Mouse (Mus musculus) embryonic facial prominence, embryonic 12.5 days (tissue): Measurements from ENCODE around the gene Fxyd4. TPM values are rescaled to one million over a fixed set of nuclear protein-coding genes. Genes with fewer than 3 reads are reported as not detected.

Source experiments
- ATAC-seq: fragments of 200-750 bp; cut with Nextera tagmentation; 2 replicates; pipeline ENCODE4 v1.8.0; 2017; ENCODE audit not compliant: insufficient number of reproducible peaks, insufficient read depth, low FRiP score, low TSS enrichment
- H3K27ac ChIP-seq: fragments of 300-500 bp; sonication (generic); 2 replicates; pipeline ENCODE4 v1.5.1; 2016; ENCODE audit warnings: mild to moderate bottlenecking
- H3K27me3 ChIP-seq: fragments of 300-500 bp; sonication (generic); 2 replicates; pipeline ENCODE4 v1.6.1; 2016; ENCODE audit warnings: mild to moderate bottlenecking, moderate library complexity
- H3K36me3 ChIP-seq: fragments of 300-500 bp; sonication (generic); 2 replicates; pipeline ENCODE4 v1.6.1; 2016; ENCODE audit warnings: mild to moderate bottlenecking
- H3K4me1 ChIP-seq: fragments of 300-500 bp; sonication (generic); 2 replicates; pipeline ENCODE4 v1.6.1; 2016
- H3K4me2 ChIP-seq: fragments of 300-500 bp; sonication (generic); replicated peaks from 2 replicates; pipeline ENCODE4 v1.6.1; 2016; ENCODE audit warnings: mild to moderate bottlenecking, moderate library complexity
- H3K4me3 ChIP-seq: fragments of 300-500 bp; sonication (generic); 2 replicates; pipeline ENCODE4 v1.5.1; 2016; ENCODE audit warnings: mild to moderate bottlenecking
- H3K9ac ChIP-seq: fragments of 300-500 bp; sonication (generic); 2 replicates; pipeline ENCODE4 v1.6.1; 2016; ENCODE audit warnings: mild to moderate bottlenecking, moderate library complexity
- H3K9me3 ChIP-seq: fragments of 300-500 bp; sonication (generic); 2 replicates; pipeline ENCODE4 v1.6.1; 2016; ENCODE audit warnings: mild to moderate bottlenecking, moderate library complexity
- WGBS: fragments of 180-500 bp; shearing (Covaris S2); methylation state at CpG from one replicate; pipeline ENCODE4 v1.1.7; 2016; 5-methylcytosine and 5-hydroxymethylcytosine counted together
- polyA plus RNA-seq: library from polyadenylated mRNA; unstranded; fragments of >200 nt; fragmentation: Nextera tagmentation; extraction: Ambion mirVana; gene quantifications from 2 replicates; pipeline ENCODE4 v1.2.1, GENCODE M21; 2016

The Fxyd4 gene
- polyA plus RNA-seq, 1 experiment from 2014 or later, result 2.2 TPM

DNA sequence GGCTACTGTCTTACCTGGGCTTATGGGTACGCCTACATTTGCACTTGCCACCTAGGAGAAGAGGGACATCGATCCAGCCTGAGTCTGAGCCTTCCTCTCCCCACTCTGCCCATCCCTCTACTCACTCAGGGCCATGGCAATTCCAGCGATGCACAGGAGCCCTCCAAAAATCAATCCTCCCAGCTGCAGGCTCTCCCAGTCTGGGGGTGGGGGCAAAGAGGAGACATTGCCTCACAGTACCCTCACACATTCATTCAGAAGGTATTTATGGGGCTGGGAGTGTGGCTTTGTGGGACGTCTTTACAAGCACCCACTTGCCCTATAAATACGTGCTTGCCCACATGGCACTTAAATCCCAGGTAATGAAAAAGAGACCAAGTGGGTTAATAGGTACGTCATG is 3.2 kb downstream of the Fxyd4 start:
- no peaks in the 10 kb centered on the region for H3K4me1 ChIP-seq
- H3K27ac ChIP-seq, result no peak overlapping the region
- no peak overlapping the region for H3K4me2 ChIP-seq
- WGBS, result 89% methylated on average over 6 of the region's 6 CpGs
- ATAC-seq, result no peak
- peaks cover 9% of the 10 kb centered on the region; the same call in 1 of the 2 replicates for H3K36me3 ChIP-seq
- no peaks in the 10 kb centered on the region for H3K9me3 ChIP-seq
- H3K4me3 ChIP-seq, result no peak overlapping the region
- no peak overlapping the region for H3K9ac ChIP-seq
- H3K27me3 ChIP-seq, result no peaks in the 10 kb centered on the region

DNA sequence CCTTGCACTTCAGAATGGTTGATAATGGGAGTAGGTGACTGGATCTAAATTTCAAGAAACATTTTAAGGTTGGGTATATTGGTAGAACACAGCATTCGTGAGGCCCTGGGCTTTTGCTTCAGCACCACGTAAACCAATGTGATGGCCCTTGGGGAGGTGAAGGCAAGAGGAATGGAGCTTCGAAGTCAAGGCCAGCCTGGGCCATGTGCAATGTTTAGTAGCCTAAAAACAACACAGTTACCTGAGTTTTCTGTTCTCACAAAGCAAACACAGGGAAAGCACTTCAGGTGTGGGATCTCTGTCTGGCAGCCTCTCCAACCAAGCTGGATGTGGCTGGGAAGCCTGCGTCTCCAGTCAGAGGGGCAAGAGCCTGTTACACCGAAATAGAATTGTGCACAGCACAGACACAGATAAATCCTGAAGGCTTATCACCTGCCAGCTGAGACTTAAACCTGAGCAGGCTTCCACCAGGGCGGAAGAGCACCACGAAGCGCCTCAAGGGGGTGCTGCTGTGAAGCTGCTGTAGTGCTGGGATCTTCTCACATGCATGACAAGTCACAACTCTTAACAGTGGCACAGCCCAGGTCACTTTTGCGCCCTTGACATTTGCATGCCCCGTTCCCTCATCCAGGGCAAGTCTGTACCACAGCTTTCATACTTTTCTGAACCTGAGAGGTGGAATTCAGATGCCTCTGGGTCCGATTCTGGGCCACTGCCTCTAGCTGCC is 5.0 kb downstream of the Fxyd4 start:
- WGBS, result 58% methylated on average over 11 of the region's 11 CpGs
- Histone ChIP-seq H3K9ac (no peak overlapping the region), H3K4me2 (no peak overlapping the region), H3K27ac (no peak overlapping the region), H3K4me1 (no peaks in the 10 kb centered on the region), H3K27me3 (no peaks in the 10 kb centered on the region), H3K4me3 (no peak overlapping the region), H3K9me3 (no peaks in the 10 kb centered on the region), H3K36me3 (peaks cover 22% of the 10 kb centered on the region)
- no peak for ATAC-seq

DNA sequence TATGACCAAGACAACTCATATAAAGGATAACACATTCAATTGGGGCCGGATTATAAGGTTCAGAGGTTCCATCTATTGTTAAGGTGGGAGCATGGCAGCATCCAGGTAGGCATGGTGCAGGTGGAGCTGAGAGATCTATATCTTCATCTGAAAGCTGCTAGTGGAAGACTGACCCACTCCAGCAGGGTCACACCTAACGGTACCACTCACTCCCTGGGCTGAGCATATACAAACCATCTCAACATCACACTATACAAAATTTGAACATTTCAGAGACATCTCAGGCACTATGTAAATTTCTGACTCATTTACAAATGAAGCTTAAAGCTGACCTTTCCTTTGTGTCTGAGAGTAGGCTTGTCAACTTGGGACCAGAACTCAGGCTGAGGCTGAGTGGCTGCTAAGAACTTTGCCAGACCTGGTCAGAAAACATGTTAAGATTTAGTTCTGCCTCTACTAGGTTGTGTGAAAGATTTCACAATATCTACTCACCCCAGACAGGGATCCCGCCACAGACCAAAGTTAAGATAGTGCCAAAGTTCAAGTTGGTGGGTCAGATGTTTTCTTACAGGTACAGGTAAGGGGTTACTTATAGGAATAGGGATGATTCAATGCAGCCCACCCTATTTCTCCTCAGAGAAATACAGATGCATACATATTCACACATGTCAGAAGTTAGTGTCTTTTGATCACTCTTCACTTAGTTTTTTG is 7.4 kb downstream of the Fxyd4 start:
- no peak overlapping the region for H3K4me2 ChIP-seq
- H3K27ac ChIP-seq, result no peak overlapping the region
- no peaks in the 10 kb centered on the region for H3K9me3 ChIP-seq
- peaks cover 39% of the 10 kb centered on the region for H3K36me3 ChIP-seq
- no peak overlapping the region for H3K9ac ChIP-seq
- H3K4me3 ChIP-seq, result no peak overlapping the region
- H3K4me1 ChIP-seq, result no peaks in the 10 kb centered on the region
- no peak for ATAC-seq
- 95% methylated on average over 3 of the region's 3 CpGs for WGBS
- H3K27me3 ChIP-seq, result no peaks in the 10 kb centered on the region

DNA sequence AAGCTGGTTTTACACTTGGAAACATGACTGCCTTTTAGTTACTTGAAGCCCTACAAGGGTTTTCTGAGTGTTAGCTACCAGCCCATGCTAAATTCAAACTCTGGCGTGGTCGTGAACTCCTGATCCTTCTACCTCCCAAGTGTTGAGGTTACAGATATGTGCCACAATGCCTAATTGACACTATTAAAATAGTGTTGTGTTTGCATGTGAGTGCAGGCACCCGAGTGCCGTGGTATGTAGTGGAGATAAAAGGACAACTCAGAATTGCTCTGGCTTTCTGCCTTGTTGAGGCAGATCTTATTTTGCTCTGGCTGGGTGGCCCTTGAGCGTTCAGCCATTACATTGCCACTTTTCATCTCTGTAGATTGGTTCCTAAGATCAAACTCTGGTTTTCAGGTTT is 8.7 kb downstream of the Fxyd4 start:
- Histone ChIP-seq H3K36me3 (peaks cover 39% of the 10 kb centered on the region), H3K4me3 (no peak overlapping the region), H3K9me3 (no peaks in the 10 kb centered on the region), H3K9ac (no peak overlapping the region), H3K27ac (no peak overlapping the region), H3K4me1 (no peaks in the 10 kb centered on the region), H3K27me3 (no peaks in the 10 kb centered on the region), H3K4me2 (no peak overlapping the region)
- ATAC-seq, result no peak
- WGBS, result 84% methylated on average over 5 of the region's 5 CpGs

DNA sequence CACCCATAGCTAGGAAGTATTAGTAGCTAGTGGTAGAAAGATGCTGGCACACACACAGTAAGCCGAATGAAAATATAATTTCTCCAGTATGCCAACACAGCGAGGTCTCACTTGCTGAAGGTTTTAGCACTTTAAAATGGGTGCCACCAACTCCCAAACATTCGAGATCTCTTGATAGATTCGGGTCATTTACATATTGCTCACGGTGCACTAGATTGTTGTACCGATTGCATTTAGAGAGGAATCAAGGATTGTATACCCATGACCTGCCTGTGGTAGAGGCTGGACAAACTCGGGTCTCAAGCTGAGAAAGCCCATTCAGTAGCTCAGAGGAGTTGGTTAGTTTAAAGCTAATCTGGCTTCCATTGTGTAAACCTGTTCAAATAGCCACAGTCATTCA is 9.5 kb downstream of the Fxyd4 start:
- ATAC-seq, result no peak
- WGBS, result 93% methylated on average over 7 of the region's 7 CpGs

DNA sequence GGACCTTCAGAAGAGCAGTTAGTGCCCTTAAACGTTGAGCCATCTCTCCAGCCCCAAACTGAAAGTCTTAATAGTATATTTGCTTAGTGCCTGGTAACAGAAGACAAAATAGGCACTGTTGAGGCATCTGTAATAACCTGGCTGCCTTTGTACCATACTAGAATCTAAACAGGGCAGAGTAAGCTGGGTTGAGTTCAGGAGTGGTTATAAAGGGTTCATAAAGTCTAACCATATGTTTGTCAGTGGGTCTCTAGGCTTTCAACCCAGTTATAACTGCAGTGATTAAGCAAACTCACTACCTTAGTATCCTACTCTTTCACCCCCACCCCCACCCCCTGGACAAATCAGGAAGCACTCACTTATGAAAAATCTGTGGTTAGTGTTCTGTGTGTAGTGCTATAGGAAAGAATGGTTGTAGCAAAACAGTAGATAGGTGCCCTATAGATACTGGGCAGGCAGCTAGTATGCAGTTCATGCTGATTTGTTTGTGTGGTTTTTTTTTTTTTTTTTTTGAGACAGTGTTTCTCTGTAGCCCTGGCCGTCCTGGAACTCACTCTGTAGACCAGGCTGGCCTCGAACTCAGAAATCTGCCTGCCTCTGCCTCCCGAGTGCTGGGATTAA is 10.5 kb downstream of the Fxyd4 start:
- WGBS, result 75% methylated on average over 4 of the region's 4 CpGs
- ATAC-seq, result no peak
- H3K27ac ChIP-seq, result no peak overlapping the region
- H3K9me3 ChIP-seq, result no peaks in the 10 kb centered on the region
- no peaks in the 10 kb centered on the region for H3K27me3 ChIP-seq
- no peak overlapping the region for H3K4me3 ChIP-seq
- no peaks in the 10 kb centered on the region; the same call in 1 of the 2 replicates for H3K4me1 ChIP-seq
- no peak overlapping the region for H3K4me2 ChIP-seq
- H3K9ac ChIP-seq, result no peak overlapping the region
- peaks cover 42% of the 10 kb centered on the region for H3K36me3 ChIP-seq

More for the DNA sequence above, 9.5 kb downstream of the Fxyd4 start:
- Histone ChIP-seq H3K4me2 (no peak overlapping the region), H3K4me1 (no peaks in the 10 kb centered on the region), H3K9ac (no peak overlapping the region), H3K36me3 (peaks cover 39% of the 10 kb centered on the region), H3K27ac (no peak overlapping the region), H3K9me3 (no peaks in the 10 kb centered on the region), H3K4me3 (no peak overlapping the region), H3K27me3 (no peaks in the 10 kb centered on the region)

DNA sequence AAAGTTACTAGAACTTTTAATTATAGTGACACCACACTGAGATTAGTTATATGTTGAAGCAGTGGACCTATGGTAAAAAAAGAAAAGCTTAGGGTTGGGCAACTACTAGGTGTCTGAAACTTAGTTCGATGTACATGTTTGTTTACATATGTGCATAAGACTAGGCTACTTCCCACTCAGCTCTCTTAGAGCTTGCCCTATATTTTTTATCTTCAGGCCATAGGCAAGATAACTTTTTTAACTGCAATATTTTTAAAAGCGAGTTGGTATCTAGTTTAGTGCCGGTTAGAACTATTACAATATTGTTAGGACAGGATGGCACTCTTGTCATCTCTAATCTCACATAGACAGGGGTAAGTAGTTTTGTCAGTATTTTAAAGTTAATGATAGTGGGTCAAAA is 15.5 kb downstream of the Fxyd4 start:
- Histone ChIP-seq H3K27me3 (no peaks in the 10 kb centered on the region), H3K27ac (no peak overlapping the region), H3K36me3 (peaks cover 32% of the 10 kb centered on the region), H3K4me2 (no peak overlapping the region), H3K9me3 (no peaks in the 10 kb centered on the region), H3K4me3 (no peak overlapping the region), H3K4me1 (peaks cover 26% of the 10 kb centered on the region), H3K9ac (no peak overlapping the region)
- no peak for ATAC-seq
- 93% methylated on average over 3 of the region's 3 CpGs for WGBS

GRCm38 (mm10) chr6:117920659-117921640 is 16.5 kb downstream of the Fxyd4 start:
- Histone ChIP-seq H3K36me3 (peaks cover 22% of the 10 kb centered on the region), H3K9ac (no peak overlapping the region), H3K4me2 (peak overlapping the region; percentile 13; the same call in 1 of the 2 replicates), H3K27ac (no peak overlapping the region), H3K4me3 (no peak overlapping the region), H3K27me3 (no peaks in the 10 kb centered on the region), H3K4me1 (peaks cover 31% of the 10 kb centered on the region), H3K9me3 (no peaks in the 10 kb centered on the region)
- WGBS, result 57% methylated on average over 3 of the region's 3 CpGs
- ATAC-seq, result no peak

DNA sequence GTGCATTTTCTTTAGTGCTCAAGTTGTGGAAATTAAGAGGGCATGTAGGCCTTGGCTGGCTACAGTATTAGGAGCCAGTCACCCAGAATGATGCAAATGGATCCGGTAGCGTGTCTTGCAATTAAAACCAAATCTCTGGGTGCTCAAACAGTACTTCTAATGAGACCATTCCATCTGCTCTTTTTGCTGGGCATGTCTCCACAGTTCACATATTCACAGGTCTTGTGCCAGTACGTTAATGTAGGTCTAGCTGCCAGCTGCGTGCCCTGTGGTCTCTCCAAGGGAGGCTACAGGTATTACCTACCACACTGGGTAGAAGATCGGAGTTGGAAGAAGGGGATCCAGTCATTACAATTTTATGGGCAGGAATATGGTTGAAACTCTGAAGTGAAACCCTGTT is 19.4 kb downstream of the Fxyd4 start:
- peak overlapping the region; percentile 72 for H3K4me3 ChIP-seq
- no peaks in the 10 kb centered on the region for H3K9me3 ChIP-seq
- WGBS, result 24% methylated on average over 5 of the region's 5 CpGs
- H3K27me3 ChIP-seq, result no peaks in the 10 kb centered on the region
- no peak for ATAC-seq
- H3K36me3 ChIP-seq, result peaks cover 17% of the 10 kb centered on the region; the same call in 1 of the 2 replicates
- H3K4me2 ChIP-seq, result peak overlapping the region; percentile 79
- H3K9ac ChIP-seq, result peak overlapping the region; percentile 71
- peak overlapping the region; percentile 96 for H3K27ac ChIP-seq
- peaks cover 38% of the 10 kb centered on the region for H3K4me1 ChIP-seq

DNA sequence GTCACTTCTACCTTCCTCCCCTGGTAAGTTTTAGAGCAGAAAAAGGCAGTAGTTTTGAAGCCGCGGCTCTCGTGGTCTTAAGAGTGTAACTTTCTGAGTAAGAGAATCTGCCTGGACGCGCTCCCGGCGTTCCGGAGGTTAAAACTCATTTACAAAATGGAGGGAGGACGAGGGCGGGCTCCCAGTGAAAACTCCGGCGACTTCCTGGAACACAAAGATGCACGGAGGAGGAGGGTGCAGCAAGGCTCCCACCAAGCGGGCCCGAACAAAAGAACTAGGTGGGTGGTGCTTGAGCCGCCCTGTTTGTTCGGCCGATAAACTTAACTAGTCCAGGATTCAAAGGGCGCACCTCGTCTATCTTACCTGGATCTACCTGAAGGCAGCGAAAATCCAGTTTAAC is 19.9 kb downstream of the Fxyd4 start:
- Histone ChIP-seq H3K9ac (peak overlapping the region; percentile 71), H3K27me3 (no peaks in the 10 kb centered on the region), H3K4me1 (peaks cover 38% of the 10 kb centered on the region), H3K36me3 (peaks cover 15% of the 10 kb centered on the region; the same call in 1 of the 2 replicates), H3K4me2 (peak overlapping the region; percentile 79), H3K9me3 (no peaks in the 10 kb centered on the region), H3K4me3 (peak overlapping the region; percentile 72), H3K27ac (peak overlapping the region; percentile 96)
- ATAC-seq, result peak; percentile 73
- 2% methylated on average over 21 of the region's 21 CpGs for WGBS
